Mouse (Mus musculus): ENCODE measurements around the gene Lgr4.
A peak's percentile ranks its signal among the peaks of the same experiment; 100 is the strongest.

The Lgr4 gene

DNA sequence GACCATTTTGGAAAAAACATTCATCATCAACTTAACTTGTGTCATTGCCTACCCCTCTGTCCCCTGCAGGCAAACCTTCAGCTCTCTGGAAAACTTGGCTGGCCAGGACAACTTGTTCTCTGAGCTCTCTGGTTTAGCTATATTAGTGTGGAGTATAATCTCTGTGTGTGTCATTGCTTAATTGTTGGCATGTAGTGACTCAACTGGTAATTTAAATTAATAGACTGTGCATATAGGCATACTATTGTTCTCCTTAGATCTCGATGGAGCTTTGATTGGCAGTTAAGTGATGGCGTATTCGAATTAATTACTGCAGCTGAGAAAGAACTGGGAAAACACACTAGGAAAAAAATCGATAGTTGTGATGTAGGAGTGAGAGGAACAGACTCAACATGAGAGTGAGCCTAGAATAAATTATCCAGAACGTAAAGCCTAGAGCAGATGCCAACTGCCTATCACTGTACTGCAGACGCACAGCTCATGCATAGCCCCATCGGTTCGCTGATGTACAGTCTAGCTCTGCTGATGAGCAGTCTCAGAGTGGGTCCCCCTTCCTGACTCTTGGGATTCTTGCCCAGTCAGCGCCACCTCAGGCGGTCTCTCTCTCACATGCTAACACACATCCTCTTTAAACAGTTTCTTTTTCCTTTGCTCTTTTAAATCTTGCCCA lies 35.7 kb downstream of the Lgr4 start:
- no peak for DNase-seq

- DNase-seq = no peak
Measured at GRCm38 (mm10) chr2:109953893-109954292, 36.4 kb downstream of the Lgr4 start.

GRCm38 (mm10) chr2:109955060-109955459 lies 37.6 kb downstream of the Lgr4 start:
- DNase-seq = no peak

- DNase-seq = no peak
Measured at GRCm38 (mm10) chr2:109955910-109956309, 38.5 kb downstream of the Lgr4 start.

GRCm38 (mm10) chr2:109956785-109957184 lies 39.3 kb downstream of the Lgr4 start:
- no peak for DNase-seq

DNA sequence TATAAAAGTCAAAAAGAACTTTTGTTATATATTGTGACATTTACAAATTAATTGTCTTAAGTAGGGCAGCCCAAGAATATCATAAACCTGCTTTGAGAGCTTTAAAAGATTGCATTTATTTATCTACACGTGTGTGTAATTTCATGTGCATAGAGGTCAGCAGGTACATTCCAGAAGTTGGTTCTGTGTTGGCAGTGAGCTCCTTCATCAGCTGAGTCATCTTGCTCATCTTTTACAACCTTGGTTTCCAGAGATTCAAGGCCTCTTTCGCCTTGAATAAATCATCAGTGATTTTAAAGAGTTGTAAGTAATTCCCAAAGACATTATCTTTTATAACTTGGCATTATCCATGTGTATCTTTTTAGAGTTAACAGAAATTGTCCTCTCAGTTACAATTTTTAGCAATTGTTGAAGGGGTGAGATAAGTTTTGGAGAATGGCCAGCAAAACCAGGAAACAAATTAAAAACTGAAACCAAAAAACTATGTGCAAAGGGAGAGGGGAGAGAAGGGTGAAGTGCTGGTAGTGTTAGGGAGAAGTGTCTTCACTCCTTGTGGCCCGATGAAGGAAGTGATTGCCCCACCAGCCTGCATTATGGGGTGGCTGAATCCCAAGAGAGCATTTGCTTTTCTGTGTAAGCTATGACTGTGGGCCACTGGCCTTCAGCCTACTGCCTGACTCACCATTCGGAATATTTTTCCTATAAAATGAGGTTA lies 41.4 kb downstream of the Lgr4 start:
- DNase-seq = peak; percentile 22 to 36

DNA sequence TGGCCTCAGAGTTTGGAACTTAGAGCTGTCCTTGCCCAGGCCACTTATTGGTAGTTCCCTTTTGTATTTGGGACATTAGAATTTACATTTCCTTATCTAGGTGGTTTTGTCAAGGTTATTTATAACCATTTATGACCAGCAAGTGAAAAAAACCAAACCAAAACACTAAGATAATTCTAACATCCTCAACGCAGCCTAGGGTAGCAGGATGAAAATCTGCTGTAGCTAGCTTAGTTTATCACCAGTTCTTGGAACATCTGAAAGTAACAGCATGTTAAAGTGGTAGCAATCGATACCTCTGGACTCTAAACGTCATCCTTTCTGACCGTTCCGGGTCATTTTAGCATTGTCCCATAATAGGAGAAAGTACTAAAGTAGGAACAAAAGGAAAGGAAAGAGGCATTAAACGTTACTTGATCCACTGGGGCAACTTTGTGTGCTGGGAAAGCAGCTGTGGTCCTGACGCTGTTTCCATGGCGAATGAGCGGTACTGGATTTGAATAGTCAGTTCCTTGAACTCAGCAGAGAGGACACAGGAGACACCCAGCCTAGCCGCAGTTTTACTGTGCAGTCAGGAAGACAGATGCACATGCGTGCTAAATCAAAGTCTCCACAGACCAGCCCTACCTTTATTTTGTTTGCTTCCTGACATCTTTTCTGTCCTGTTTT lies 42.1 kb downstream of the Lgr4 start:
- DNase-seq = no peak

DNA sequence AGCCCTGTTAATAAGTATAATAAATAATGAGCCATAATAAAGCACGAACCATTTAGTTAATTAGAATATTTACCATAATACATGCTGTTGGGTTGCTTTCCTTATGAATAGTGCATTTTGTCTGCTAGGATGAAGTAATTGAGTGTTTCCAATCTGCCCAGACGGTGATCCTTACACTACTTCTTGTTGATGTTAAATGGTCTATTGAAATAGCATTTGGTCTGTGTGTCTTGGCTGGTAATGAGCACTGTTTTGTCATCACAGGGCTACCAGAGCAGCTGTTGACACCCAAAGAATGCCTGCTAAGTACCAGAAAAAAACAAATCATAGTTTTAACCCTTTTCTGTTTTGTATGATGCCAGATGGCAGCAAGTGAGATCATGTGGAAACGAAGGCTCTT lies 42.8 kb downstream of the Lgr4 start:
- DNase-seq = no peak

DNA sequence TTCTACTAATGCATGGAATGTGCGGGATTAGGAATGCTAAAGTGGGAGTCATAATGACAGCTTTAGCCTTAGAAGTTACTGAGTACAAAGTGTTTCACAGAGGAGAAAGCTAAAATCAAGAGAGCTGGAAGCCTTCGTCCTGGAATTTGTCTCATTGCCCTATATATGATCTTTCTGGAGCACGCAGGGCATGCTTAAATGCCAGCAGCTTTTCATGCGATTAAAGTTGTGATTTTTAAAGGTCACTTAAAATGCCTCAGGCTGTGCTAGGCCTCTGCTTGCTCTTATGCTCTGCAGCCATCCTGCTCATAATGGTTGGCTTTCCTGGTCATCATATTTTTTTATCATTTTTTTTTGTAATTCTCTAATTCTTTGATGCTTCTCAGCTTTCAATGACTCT lies 43.7 kb downstream of the Lgr4 start:
- DNase-seq = peak in 1 of 2 experiments; percentile 32

DNA sequence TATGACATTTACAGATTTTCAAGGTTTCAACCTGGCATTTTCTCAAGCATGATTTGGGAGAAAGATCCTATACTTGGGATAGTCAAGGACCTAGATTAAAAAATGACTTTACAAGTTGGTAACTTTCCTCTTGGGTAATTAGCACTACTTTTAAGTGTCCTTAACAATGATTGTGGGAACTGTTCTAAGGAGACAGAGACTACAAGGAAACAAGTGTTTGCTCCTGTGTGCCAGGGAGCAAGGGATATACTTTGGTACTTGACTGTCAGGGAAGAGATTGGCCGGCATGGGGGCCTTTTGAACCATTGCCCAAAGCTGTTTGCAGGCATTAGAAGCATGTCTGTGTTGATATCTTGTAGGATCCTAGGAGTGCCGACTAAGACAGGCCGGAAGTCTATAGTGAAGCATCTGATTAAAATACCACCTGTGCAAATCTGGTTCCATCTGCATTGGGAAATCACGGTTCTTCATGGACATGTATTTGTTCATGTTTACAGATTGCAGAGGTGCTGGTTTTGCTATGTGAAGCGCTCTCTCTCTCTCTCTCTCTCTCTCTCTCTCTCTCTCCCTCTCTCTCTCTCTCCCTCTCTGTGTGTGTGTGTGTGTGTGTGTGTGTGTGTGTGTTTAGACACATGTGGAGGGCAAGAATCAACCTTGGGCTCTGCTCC lies 46.3 kb downstream of the Lgr4 start:
- DNase-seq = no peak

DNA sequence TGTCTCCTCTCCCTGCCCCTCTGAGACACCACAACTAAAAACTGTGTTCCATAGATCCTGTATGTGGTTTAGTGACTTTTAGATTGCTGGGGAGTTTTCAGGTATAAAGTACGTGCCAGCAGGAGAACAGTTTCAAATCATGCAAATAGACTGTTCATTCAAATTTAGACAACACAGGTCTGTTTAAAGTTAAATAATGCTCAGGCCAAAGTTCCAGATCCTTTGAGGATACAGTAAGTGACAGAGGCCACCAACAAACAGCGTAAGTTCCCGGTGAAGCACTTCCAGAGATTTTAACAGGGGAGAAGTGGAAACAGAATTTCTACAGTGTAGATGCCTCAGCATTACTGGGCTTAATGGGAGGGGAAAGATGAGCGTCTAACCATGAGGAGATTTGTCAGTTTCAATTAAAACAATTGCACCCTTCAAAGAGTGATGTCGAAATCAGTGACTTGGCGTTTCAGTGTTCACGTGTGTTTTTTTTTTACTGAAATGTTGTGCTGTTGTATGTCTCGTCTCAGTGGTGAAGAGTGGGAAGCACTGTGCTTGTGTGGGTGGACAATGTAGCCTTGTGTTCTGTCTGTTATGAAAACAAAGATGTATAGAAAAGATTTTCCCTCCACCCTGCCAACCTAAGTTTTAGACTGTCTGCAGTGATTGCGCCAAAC lies 48.4 kb downstream of the Lgr4 start:
- DNase-seq = no peak

DNA sequence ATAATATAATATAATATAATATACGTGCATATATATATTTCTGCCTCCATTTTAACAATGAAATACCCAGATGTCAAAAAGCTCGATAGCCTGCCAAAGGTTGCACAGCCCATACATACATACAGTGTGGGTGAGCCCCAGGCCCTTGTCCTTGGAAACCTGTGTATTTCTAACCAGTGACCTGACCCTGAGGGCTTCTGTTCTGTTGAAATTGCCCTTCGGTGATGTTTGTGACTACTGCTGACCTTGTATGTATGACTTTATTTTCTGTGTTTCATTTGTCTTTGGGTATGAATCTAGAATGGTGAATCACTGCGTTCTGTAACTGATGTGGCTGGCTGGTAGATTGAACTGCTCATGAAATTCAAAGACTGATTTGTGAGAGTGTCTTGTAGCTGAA lies 49.4 kb downstream of the Lgr4 start:
- no peak for DNase-seq

DNA sequence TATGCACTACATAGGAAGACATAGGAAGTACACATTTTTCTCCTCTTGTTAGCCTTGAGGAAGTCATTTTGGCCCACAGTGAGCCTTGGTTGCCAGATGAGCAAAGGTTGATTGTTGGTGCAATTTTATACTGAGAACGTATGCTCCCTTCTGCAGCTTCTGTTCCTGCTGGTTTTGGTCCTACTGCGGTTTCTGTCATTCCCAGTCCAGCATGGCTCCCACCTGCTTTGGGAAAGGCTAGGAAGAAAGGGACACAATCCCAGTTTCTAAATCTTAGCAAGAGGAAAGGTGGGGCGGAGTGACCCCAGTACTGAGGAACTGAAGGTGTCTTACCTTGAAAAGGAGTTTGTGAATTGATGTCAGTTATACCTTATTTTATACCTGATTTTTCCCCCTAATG lies 51.9 kb downstream of the Lgr4 start:
- DNase-seq = no peak

GRCm38 (mm10) chr2:109969926-109970532 lies 52.6 kb downstream of the Lgr4 start:
- DNase-seq = no peak

GRCm38 (mm10) chr2:109970744-109971410 lies 53.4 kb downstream of the Lgr4 start:
- no peak for DNase-seq

DNA sequence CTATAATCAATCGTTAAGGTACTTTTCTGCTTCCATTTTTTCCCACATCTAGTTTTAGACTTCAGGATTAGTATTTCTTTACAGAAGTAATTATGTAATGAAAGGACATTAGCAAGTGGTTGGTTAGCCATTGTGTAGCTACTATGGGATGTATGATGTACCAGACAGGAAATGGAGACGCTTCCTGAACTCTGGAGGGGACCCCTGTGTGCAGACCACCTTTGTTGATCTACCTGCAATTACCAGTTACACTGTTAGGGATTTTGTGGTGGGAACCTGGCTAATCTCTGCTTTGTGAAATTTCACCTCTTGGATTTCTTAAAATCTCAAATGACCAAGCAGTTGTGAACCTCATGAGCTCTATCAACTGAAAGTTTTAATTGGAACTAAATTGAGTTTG lies 54.9 kb downstream of the Lgr4 start:
- DNase-seq = no peak

GRCm38 (mm10) chr2:109972922-109973321 lies 55.5 kb downstream of the Lgr4 start:
- no peak for DNase-seq

DNA sequence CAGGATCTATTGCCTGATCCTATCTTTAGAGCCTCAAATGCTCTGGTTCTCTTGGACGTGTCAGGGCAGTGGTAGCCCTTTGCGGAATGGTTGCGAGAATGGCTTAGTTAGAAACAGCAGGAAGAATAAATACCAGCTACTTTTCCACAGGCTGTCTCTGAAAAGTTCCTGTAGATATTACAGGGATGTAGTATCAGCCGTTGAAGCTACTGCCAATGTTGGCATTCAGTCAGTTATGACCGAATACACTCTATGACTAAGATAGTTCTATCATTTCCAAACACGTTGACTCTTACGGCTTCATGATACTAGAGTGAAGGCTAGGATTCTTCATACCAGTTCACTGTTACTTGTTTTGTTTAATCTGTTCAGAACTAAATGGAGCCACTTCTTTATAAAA lies 57.4 kb downstream of the Lgr4 start:
- DNase-seq = no peak

DNA sequence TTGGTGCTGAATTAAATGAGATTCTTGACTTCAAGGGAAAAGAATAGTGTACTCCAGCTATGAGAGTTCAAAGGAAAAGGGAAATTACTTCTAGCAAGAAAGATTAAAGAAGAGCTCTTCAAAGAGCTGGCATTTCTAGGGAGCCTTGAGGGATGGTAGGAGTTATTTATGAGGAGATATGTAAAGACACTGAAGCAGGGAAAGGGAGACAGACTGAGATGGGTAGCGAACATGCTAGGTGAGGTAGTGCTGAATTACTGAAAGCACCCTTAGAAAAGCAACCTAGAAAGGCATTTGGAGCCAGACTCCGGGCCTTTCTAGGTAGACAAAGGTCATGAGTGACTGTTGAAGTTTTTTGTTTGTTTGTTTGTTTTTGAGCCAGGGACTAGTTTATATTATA lies 58.7 kb downstream of the Lgr4 start:
- DNase-seq = no peak

DNA sequence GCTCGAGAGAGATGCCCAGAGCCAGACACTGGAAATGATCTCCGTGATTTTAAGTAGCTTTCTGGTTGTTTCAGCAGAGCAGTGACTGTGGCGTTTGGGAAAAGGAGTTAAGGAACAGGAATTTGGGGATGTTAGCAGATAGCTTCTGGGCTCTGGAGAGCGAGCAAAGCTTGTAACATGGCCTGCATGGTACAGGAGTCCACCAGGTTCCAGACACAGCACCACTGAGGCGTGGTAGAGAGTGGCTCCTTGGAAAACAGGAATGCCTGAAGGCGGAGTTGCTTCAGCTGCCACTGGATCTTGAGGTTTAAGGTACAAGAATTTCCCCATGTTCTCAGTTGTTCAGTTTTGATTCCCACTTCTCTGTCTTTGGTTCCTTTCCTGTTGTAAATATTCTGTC lies 59.9 kb downstream of the Lgr4 start:
- no peak for DNase-seq

GRCm38 (mm10) chr2:109979209-109979608 lies 61.8 kb downstream of the Lgr4 start:
- peak; percentile 30 to 63 for DNase-seq

DNA sequence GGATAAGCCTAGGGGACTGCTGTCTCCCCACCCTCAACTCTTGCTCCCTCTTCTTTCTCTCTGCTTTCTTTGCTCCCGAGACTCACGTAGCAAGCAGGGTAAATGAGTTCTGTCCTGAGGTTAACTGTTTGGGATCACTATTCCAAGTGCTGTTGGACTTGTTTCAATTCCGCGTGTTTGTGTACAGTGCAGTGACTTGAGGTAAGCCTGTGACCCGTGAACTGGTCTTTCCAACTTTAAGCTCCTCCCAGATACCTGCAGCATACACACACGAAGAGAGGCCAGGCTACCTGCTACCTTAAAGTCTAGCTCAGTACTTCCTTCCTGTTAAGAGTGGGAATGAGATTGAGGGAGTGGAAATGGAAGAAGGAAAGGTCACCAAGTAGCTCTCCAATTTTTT lies 66.0 kb downstream of the Lgr4 start:
- no peak for DNase-seq

All from cerebellum, postnatal 25 days (tissue).